Mouse (Mus musculus) small intestine, adult 2 months (tissue): ENCODE results near the gene Baz2b.

ENCODE experiments used
- CTCF ChIP-seq: fragments of 200-500 bp; IDR thresholded peaks from 2 replicates; pipeline ENCODE4 v1.5.1; 2012; ENCODE audit warnings: low read depth, mild to moderate bottlenecking, control low read depth, inconsistent platforms, low read length, moderate library complexity, mixed read lengths; ENCODE audit not compliant: insufficient replicate concordance, insufficient read length; ENCODE audit errors: extremely low read depth
- POLR2A ChIP-seq: fragments of 200-500 bp; IDR thresholded peaks from 2 replicates; pipeline ENCODE4 v1.6.1; 2012; ENCODE audit warnings: low read depth, mild to moderate bottlenecking, control low read depth, inconsistent platforms, low read length, moderate library complexity

DNA sequence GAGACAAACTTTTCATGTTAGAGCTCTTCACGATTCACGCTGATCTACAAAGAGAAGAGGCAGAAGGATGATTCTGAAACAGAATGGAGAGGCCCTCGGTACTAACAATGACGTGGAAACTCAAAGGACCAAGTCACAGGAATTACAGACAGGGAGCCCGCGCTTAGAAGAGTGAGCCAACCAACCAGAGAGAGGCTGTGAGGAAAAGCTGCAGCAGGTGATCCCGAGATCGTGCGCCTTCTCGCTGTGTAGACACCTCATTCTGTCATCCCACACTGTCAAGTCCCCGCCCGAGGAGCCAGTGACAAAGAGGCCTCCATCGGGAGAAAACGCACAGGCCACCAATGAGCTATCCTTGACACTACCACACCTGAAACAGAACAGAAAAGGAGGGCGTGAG, 333.2 kb downstream of the Baz2b start:
- TF ChIP-seq CTCF (no peak), POLR2A (no peak)
